Mouse (Mus musculus): ENCODE results near the gene Dlk1.
"Not testable (repeated sequence)": the region's sequence is repeated elsewhere in the genome, so short reads cannot be mapped to it uniquely, and the experiment has no call there.

- TF ChIP-seq CTCF (IDR thresholded peaks at IDR 0.05; ENCODE audit: control insufficient read depth, insufficient read depth, insufficient read length); MYOG (IDR thresholded peaks at IDR 0.05; ENCODE audit: control insufficient read depth, extremely low read depth, insufficient read length); USF1 (IDR thresholded peaks at IDR 0.05; ENCODE audit: low read depth); FOSL1 (IDR thresholded peaks at IDR 0.05; ENCODE audit: insufficient read depth, low read length, poor library complexity, severe bottlenecking); MYOD1 (IDR thresholded peaks at IDR 0.05; ENCODE audit: control insufficient read depth, insufficient read length, low read depth): not testable (repeated sequence)
Measured at GRCm38 (mm10) chr12:109486525-109486924, 33.9 kb downstream of the Dlk1 start.

Data from C2C12 (cell line).